Mouse (Mus musculus) neural tube, embryonic 14.5 days (tissue): Measurements from ENCODE around the gene Pemt. TPM values are rescaled to one million over a fixed set of nuclear protein-coding genes. Genes with fewer than 3 reads are reported as not detected.

Experiments
- ATAC-seq: fragments of 200-750 bp; cut with Nextera tagmentation; 2 replicates; pipeline ENCODE4 v1.8.0; 2017; ENCODE audit warnings: low read depth, mild to moderate bottlenecking, moderate TSS enrichment, moderate library complexity
- H3K27ac ChIP-seq: fragments of 300-500 bp; sonication (generic); 2 replicates; pipeline ENCODE4 v1.5.1; 2014; ENCODE audit warnings: low read depth, mild to moderate bottlenecking, control low read depth, low read length, moderate library complexity, mixed read lengths
- H3K27me3 ChIP-seq: fragments of 300-500 bp; sonication (generic); 2 replicates; pipeline ENCODE4 v1.6.1; 2014; ENCODE audit warnings: low read length; ENCODE audit not compliant: control insufficient read depth, insufficient read depth
- H3K36me3 ChIP-seq: fragments of 300-500 bp; sonication (generic); 2 replicates; pipeline ENCODE4 v1.6.1; 2014; ENCODE audit warnings: low read length, mixed read lengths; ENCODE audit not compliant: control insufficient read depth, insufficient read depth
- H3K4me1 ChIP-seq: fragments of 300-500 bp; sonication (generic); 2 replicates; pipeline ENCODE4 v1.6.1; 2014; ENCODE audit warnings: low read length; ENCODE audit not compliant: control insufficient read depth, insufficient read depth
- H3K4me2 ChIP-seq: fragments of 300-500 bp; sonication (generic); 2 replicates; pipeline ENCODE4 v1.6.1; 2014; ENCODE audit warnings: mild to moderate bottlenecking, low read depth, low read length, control low read depth
- H3K4me3 ChIP-seq: fragments of 300-500 bp; sonication (generic); 2 replicates; pipeline ENCODE4 v1.5.1; 2014; ENCODE audit warnings: low read depth, low read length, control low read depth, mixed read lengths
- H3K9ac ChIP-seq: fragments of 300-500 bp; sonication (generic); replicated peaks from 2 replicates; pipeline ENCODE4 v1.6.1; 2014; ENCODE audit warnings: low read depth, mild to moderate bottlenecking, control low read depth, low read length, mixed read lengths
- H3K9me3 ChIP-seq: fragments of 300-500 bp; sonication (generic); 2 replicates; pipeline ENCODE4 v1.6.1; 2016; ENCODE audit warnings: low read length; ENCODE audit not compliant: control insufficient read depth
- WGBS: fragments of 180-500 bp; shearing (Covaris S2); extraction: QIAGEN DNeasy Blood & Tissue Kit; methylation state at CpG from one replicate; pipeline ENCODE4 v1.1.7; 2014; 5-methylcytosine and 5-hydroxymethylcytosine counted together
- polyA plus RNA-seq: library from polyadenylated mRNA; unstranded; fragments of >200 nt; fragmentation: Nextera tagmentation; extraction: Ambion mirVana; gene quantifications from 2 replicates; pipeline ENCODE4 v1.2.1, GENCODE M21; 2014

Pemt gene
- polyA plus RNA-seq, 1 experiment from 2014 or later: 9.3 TPM

- WGBS: 24% methylated on average over 25 of the region's 25 CpGs
- ATAC-seq: peak; percentile 78; the same call in 1 of the 2 replicates
- no peak overlapping the region for H3K27ac ChIP-seq
- H3K4me3 ChIP-seq: peak overlapping the region; percentile 27
- peak overlapping the region; percentile 77 for H3K4me2 ChIP-seq
- peak overlapping the region; percentile 33; the same call in 1 of the 2 replicates for H3K9ac ChIP-seq
- no peaks in the 10 kb centered on the region for H3K9me3 ChIP-seq
- H3K27me3 ChIP-seq: 0 out of 2 replicates have a peak, but pooled peaks cover 5% of the 10 kb centered on the region
- H3K36me3 ChIP-seq: 0 out of 2 replicates have a peak, but pooled peaks cover 4% of the 10 kb centered on the region
- H3K4me1 ChIP-seq: peaks cover 7% of the 10 kb centered on the region; the same call in 1 of the 2 replicates
Observed at GRCm38 (mm10) chr11:59965227-59966101, 80.8 kb downstream of the Pemt start.

DNA sequence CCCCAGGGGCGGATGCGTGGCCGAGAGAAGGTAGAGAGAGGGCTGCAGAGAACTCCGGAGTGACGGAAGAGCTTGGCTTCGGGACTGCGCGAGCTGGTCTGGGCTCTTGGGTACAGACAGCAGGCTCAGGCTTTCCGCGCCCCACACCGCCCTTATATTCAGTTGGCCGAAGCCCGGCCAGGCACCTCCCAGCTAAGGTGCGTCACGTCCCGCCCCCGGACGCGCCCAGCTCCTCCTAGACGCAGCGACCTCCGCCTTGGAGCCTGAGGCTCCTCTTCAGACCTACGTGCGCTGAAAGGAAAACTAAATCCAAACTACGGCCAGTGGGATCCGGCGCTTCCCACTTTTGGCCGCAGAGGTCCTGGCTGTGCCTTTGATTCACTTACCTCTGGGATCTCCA, 81.5 kb downstream of the Pemt start, which contains the start of gene Rasd1:
Gene Rasd1, minus strand, starts transcription at position 127 of the 400 bp plus-strand sequence.
- peak within 1 kb of the TSS; percentile 27 for H3K4me3 ChIP-seq
- under 1% methylated on average over 28 of the region's 28 CpGs for WGBS
- no peaks in the 10 kb centered on the region for H3K9me3 ChIP-seq
- ATAC-seq: peak; percentile 41; the same call in 1 of the 2 replicates
- peak within 1 kb of the TSS; percentile 77 for H3K4me2 ChIP-seq
- peaks cover 7% of the 10 kb centered on the region; the same call in 1 of the 2 replicates for H3K4me1 ChIP-seq
- 0 out of 2 replicates have a peak, but pooled peaks cover 5% of the 10 kb centered on the region for H3K27me3 ChIP-seq
- peak within 1 kb of the TSS; percentile 33 for H3K9ac ChIP-seq
- no peak within 1 kb of the TSS for H3K27ac ChIP-seq
- H3K36me3 ChIP-seq: 0 out of 2 replicates have a peak, but pooled peaks cover 4% of the 10 kb centered on the region

DNA sequence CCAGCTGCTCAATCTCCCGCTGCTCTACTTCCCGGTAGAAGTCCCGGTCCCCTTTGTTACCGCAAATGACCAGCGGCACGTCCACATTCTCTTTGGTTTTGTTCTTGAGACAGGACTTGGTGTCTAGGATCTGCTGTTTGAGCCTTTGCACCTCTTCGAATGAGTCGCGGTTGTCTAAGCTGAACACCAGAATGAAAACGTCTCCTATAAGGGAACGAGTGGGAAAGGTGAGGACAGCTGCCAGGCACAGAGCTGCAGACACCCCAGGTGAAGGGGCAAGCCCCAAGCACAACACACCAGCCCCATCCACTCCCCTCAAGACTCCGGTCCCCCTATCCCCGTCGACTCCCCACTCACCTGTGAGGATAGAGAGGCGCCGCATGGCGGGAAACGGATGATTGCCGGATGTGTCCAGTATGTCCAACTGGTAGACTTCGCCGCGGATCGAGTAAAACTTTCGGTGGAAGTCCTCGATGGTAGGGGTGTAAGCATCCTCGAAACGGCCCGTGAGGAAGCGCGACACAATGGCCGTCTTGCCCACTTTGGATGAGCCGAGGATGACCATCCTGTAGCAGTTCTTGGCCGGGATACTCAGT, 82.0 kb downstream of the Pemt start:
- ATAC-seq: no peak
- H3K4me3 ChIP-seq: peak overlapping the region; percentile 27
- 3% methylated on average over 33 of the region's 33 CpGs for WGBS

DNA sequence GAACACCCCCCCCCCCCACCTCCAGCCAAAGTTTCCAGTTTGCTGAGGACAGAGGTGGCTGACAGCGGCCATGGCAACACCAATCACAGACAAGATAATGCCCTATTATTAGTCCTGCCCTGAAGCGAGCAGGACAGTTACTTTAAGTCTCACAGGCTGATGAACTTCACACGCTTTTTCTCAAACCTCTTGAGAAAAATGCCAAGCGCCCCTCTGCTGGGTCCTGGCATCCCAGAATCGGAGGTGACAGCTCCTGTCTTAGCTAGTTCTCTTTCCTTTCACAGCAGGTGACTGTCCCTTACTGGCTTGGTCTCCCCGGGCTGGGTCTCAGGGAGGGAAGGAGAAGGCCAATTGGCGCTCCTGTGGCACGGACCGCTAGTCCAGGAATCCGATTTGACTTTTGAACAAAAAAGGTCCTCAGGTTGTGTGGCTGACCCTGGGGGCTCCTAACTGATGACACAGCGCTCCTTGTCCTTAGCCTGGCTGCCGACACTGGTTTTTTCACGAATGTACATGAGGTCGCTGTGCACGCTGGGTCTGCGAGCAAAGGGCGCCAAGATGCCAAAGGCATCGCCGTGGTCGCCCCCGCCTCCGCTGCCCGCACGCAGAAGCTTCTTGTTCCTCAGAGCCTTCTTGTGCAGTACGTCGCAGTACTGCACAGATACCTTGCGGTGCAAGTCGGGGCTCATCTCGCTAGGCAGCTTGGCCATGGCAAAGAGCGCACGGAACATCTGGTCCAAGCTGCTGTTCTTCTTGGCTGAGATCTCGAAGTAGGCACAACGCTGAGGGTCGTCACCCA, 82.7 kb downstream of the Pemt start:
- H3K9me3 ChIP-seq: no peaks in the 10 kb centered on the region
- peak overlapping the region; percentile 27 for H3K4me3 ChIP-seq
- H3K27ac ChIP-seq: no peak overlapping the region
- peak overlapping the region; percentile 28; the same call in 1 of the 2 replicates for H3K9ac ChIP-seq
- peaks cover 7% of the 10 kb centered on the region; the same call in 1 of the 2 replicates for H3K4me1 ChIP-seq
- no peak for ATAC-seq
- WGBS: 6% methylated on average over 34 of the region's 34 CpGs
- H3K27me3 ChIP-seq: 0 out of 2 replicates have a peak, but pooled peaks cover 5% of the 10 kb centered on the region
- H3K36me3 ChIP-seq: 0 out of 2 replicates have a peak, but pooled peaks cover 4% of the 10 kb centered on the region
- H3K4me2 ChIP-seq: peak overlapping the region; percentile 77

More for the DNA sequence above, 82.0 kb downstream of the Pemt start:
- Histone ChIP-seq H3K9ac (peak overlapping the region; percentile 33), H3K27ac (no peak overlapping the region), H3K4me1 (peaks cover 7% of the 10 kb centered on the region; the same call in 1 of the 2 replicates), H3K27me3 (0 out of 2 replicates have a peak, but pooled peaks cover 5% of the 10 kb centered on the region), H3K36me3 (0 out of 2 replicates have a peak, but pooled peaks cover 4% of the 10 kb centered on the region), H3K4me2 (peak overlapping the region; percentile 77), H3K9me3 (no peaks in the 10 kb centered on the region)

GRCm38 (mm10) chr11:59962590-59962989, 83.7 kb downstream of the Pemt start:
- no peak for ATAC-seq
- 0 out of 2 replicates have a peak, but pooled peaks cover 5% of the 10 kb centered on the region for H3K27me3 ChIP-seq
- H3K27ac ChIP-seq: no peak overlapping the region
- 81% methylated on average over 3 of the region's 3 CpGs for WGBS
- 0 out of 2 replicates have a peak, but pooled peaks cover 4% of the 10 kb centered on the region for H3K36me3 ChIP-seq
- H3K4me3 ChIP-seq: no peak overlapping the region
- peaks cover 7% of the 10 kb centered on the region; the same call in 1 of the 2 replicates for H3K4me1 ChIP-seq
- H3K9me3 ChIP-seq: no peaks in the 10 kb centered on the region
- no peak overlapping the region for H3K9ac ChIP-seq
- H3K4me2 ChIP-seq: no peak overlapping the region

DNA sequence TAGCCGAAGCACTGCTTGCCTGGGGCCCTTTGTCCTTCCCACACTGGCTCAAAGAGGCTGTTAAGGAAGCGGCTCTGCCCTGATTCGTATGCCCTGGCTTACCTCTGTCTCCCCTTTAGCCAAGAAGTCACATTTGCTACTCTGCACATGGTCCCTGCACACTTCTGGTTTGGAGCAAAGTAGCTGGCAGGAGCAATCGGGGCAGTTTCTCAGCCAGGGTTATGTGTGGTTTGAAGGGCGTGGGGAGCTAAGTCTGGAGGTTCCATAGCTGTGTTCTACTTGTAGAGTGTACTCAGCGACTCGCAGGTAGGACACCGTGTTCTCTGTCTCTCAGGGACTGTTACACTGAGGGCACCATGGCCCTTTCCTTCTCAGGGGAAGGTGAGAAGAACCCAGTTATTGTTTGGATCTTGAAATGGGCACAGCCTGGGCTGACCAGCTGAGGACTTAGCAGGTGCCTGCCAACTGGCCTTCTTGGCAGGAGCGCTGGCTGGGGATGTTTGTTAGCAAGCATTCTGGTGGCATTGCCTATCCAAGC, 84.9 kb downstream of the Pemt start:
- Histone ChIP-seq H3K9me3 (no peaks in the 10 kb centered on the region), H3K27ac (no peak overlapping the region), H3K4me3 (no peak overlapping the region), H3K27me3 (0 out of 2 replicates have a peak, but pooled peaks cover 5% of the 10 kb centered on the region), H3K4me2 (no peak overlapping the region), H3K9ac (no peak overlapping the region), H3K4me1 (peaks cover 7% of the 10 kb centered on the region; the same call in 1 of the 2 replicates), H3K36me3 (peaks cover 8% of the 10 kb centered on the region; the same call in 1 of the 2 replicates)
- ATAC-seq: no peak
- WGBS: 91% methylated on average over 9 of the region's 9 CpGs

- no peak overlapping the region for H3K4me3 ChIP-seq
- H3K36me3 ChIP-seq: peaks cover 8% of the 10 kb centered on the region; the same call in 1 of the 2 replicates
- 0 out of 2 replicates have a peak, but pooled peaks cover 5% of the 10 kb centered on the region for H3K27me3 ChIP-seq
- peaks cover 7% of the 10 kb centered on the region; the same call in 1 of the 2 replicates for H3K4me1 ChIP-seq
- ATAC-seq: no peak
- H3K4me2 ChIP-seq: no peak overlapping the region
- no peak overlapping the region for H3K27ac ChIP-seq
- no peaks in the 10 kb centered on the region for H3K9me3 ChIP-seq
- WGBS: 89% methylated on average over 20 of the region's 20 CpGs
- no peak overlapping the region for H3K9ac ChIP-seq
Observed at GRCm38 (mm10) chr11:59960476-59961337, 85.6 kb downstream of the Pemt start.
